Mouse (Mus musculus): Measurements from ENCODE around the gene Nmd3. TPM values are rescaled to one million over a fixed set of nuclear protein-coding genes. Genes with fewer than 3 reads are reported as not detected.

The Nmd3 gene
- polyA plus RNA-seq, 3 experiments from 2014 or later: 125 to 133 (median 128) TPM

- ATAC-seq: no peak
Measured at GRCm38 (mm10) chr3:69763630-69764565, 42.1 kb downstream of the Nmd3 start.

DNA sequence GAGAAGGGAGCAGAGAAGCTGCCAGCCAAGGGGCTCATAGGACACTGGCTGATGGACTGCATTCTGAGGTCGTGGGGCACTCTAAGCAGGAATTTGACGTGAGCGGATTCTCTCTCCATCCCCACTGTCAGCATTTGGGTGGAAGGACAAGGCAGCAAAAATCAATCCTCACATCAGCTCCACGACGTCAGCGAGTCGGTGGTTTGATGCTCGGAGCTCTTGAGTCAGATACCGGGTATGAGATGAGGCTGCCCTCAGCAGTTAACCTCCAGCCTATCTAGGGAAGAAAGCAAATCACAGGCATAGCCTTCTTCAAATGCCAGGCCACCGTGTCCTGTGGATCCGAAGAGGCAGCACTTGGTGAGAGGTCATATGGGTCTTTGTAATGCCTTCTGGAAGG is 43.4 kb downstream of the Nmd3 start:
- no peak for ATAC-seq

GRCm38 (mm10) chr3:69769150-69769549 is 47.4 kb downstream of the Nmd3 start:
- no peak for ATAC-seq

GRCm38 (mm10) chr3:69773356-69773755 is 51.6 kb downstream of the Nmd3 start:
- no peak for ATAC-seq

DNA sequence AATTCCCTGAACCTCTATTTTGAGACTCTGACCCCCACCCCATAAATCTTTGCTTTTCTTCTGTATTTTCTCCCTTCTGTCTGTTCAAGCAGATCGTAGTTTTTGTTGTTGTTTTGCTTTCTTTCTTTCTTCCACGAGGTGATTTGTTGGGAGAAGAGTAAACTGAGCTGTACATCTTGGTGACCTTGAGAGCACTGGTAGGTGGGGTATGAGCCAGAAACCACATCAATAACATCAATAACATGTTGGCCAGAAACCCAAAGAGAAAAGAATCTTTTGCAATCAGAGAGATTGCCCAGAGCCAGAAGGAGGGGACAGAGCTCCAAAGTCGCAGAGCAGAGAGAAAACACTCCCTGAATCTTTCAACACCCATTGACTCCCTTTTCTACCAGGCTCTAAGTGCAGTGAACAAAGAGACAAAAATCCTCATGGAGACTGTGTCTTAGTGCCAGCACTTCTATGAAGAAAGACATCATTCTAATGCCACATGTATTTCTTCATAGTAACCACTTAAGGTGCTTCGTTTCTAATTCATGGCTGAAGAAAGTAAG is 57.5 kb downstream of the Nmd3 start:
- no peak for ATAC-seq

- no peak for ATAC-seq
Measured at GRCm38 (mm10) chr3:69792823-69793417, 71.1 kb downstream of the Nmd3 start.

- ATAC-seq: no peak
Measured at GRCm38 (mm10) chr3:69797533-69797932, 75.7 kb downstream of the Nmd3 start.

- ATAC-seq: no peak
Measured at GRCm38 (mm10) chr3:69797969-69798368, 76.2 kb downstream of the Nmd3 start.

DNA sequence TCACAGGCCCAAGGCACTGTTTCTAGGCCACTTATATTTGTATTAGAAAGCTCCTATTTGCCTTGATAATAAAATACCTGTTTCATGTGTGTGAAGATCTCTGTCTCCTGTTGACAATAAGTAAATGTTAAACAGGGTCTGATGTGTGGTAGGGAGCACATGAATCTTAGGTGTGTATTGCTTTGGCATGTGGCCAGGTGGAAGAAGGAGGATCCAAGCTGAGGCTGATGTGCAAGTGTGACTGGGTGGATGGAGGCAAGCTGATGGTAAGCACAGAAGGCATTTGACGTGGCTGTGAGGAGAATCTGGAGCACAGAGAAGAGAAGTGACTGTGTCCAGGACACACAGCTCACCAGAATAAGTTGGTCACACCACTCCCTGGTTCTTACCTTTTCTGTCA is 77.3 kb downstream of the Nmd3 start:
- ATAC-seq: no peak

DNA sequence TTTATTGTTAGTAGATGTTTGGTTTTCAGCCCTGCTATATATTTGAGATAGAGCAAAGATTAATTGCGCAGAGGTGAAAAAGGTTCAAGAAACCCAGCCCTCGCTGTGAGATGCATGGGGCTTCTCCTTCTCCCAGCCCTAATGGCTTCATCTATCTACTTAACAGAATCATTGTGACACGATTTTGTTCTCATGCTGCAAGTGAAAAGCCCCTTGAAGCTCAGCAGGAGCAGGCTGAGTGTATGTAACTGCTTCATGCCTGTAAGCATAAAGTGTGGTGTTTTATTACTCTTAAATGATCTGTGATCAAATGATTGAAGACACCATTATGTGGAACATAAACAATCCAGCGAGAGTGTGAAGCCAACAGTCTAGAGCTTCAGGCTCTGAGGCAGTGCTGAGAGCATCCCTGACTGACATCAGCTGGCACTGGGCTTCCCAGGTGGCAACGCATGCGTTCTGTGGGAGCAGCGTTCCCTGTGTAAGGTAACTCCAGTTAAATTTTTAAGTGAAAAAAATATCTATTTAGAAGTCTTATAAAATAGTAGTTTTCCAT is 79.1 kb downstream of the Nmd3 start:
- ATAC-seq: no peak

- ATAC-seq: no peak
Measured at GRCm38 (mm10) chr3:69803137-69803536, 81.4 kb downstream of the Nmd3 start.

Other genes with a start within 250 kb of the Nmd3 start
- gene B3galnt1, start 123.0 kb upstream of the Nmd3 start, polyA plus RNA-seq (2017; shearing (Covaris generic)): under 1 TPM in 1 of 3 experiments, not detected in 2; 0.37 TPM
- gene Sptssb, start 138.0 kb downstream of the Nmd3 start, polyA plus RNA-seq (2017; shearing (Covaris generic)): not detected

Measured in inflammation-experienced regulatory T-cells, adult 6 months (primary cell).